Mouse (Mus musculus) embryonic facial prominence, embryonic 13.5 days (tissue): ENCODE data around the gene Hinfp. TPM values are rescaled to one million over a fixed set of nuclear protein-coding genes. Genes with fewer than 3 reads are reported as not detected.

Experiments used
- ATAC-seq: fragments of 200-750 bp; cut with Nextera tagmentation; 2 replicates; pipeline ENCODE4 v1.8.0; 2017; ENCODE audit warnings: low read depth; ENCODE audit not compliant: insufficient number of reproducible peaks, insufficient read depth, low FRiP score, low TSS enrichment
- H3K27ac ChIP-seq: fragments of 300-500 bp; sonication (generic); 2 replicates; pipeline ENCODE4 v1.5.1; 2015; ENCODE audit warnings: moderate library complexity, mild to moderate bottlenecking, inconsistent platforms
- H3K27me3 ChIP-seq: fragments of 300-500 bp; sonication (generic); 2 replicates; pipeline ENCODE4 v1.6.1; 2015; ENCODE audit warnings: mild to moderate bottlenecking, inconsistent platforms
- H3K36me3 ChIP-seq: fragments of 300-500 bp; sonication (generic); 2 replicates; pipeline ENCODE4 v1.6.1; 2015; ENCODE audit warnings: mild to moderate bottlenecking, inconsistent platforms
- H3K4me1 ChIP-seq: fragments of 300-500 bp; sonication (generic); 2 replicates; pipeline ENCODE4 v1.6.1; 2015; ENCODE audit warnings: inconsistent platforms
- H3K4me2 ChIP-seq: fragments of 300-500 bp; sonication (generic); 2 replicates; pipeline ENCODE4 v1.6.1; 2015; ENCODE audit warnings: moderate library complexity, mild to moderate bottlenecking, inconsistent platforms
- H3K4me3 ChIP-seq: fragments of 300-500 bp; sonication (generic); 2 replicates; pipeline ENCODE4 v1.5.1; 2015; ENCODE audit warnings: mild to moderate bottlenecking, inconsistent platforms
- H3K9ac ChIP-seq: fragments of 300-500 bp; sonication (generic); 2 replicates; pipeline ENCODE4 v1.6.1; 2015; ENCODE audit warnings: mild to moderate bottlenecking, inconsistent platforms
- H3K9me3 ChIP-seq: fragments of 300-500 bp; sonication (generic); 2 replicates; pipeline ENCODE4 v1.6.1; 2016; ENCODE audit warnings: inconsistent platforms
- WGBS: fragments of 180-500 bp; shearing (Covaris S2); methylation state at CpG from one replicate; pipeline ENCODE4 v1.1.7; 2015; ENCODE audit warnings: mixed read lengths; 5-methylcytosine and 5-hydroxymethylcytosine counted together
- polyA plus RNA-seq: library from polyadenylated mRNA; unstranded; fragments of >200 nt; fragmentation: Nextera tagmentation; extraction: Ambion mirVana; gene quantifications from 2 replicates; pipeline ENCODE4 v1.2.1, GENCODE M21; 2015

Hinfp gene
- polyA plus RNA-seq, 1 experiment from 2014 or later, result 30.6 TPM

- Histone ChIP-seq H3K9ac (peak overlapping the region; percentile 88), H3K27me3 (no peaks in the 10 kb centered on the region), H3K27ac (peak overlapping the region; percentile 45; the same call in 1 of the 2 replicates), H3K4me1 (peaks cover 27% of the 10 kb centered on the region), H3K36me3 (peaks cover 25% of the 10 kb centered on the region), H3K4me3 (peak overlapping the region; percentile 84), H3K4me2 (peak overlapping the region; percentile 94), H3K9me3 (no peaks in the 10 kb centered on the region)
- under 1% methylated on average over 36 of the region's 37 CpGs for WGBS
- ATAC-seq, result no peak
Measured at GRCm38 (mm10) chr9:44319105-44319886, 13.8 kb upstream of the Hinfp start.

DNA sequence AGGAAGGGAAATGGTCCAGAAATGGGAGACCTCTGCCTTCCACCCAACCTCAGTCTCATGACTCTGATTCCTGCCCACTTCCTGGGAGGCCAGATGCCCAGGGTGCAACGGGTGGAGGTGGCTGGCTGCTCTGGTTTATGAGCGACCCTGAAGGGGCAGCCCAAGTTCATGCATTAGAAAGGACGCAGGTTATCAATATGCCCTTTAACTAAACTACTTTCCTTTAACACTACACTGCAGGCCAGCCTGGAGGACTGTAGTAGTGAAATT, 13.3 kb upstream of the Hinfp start:
- peaks cover 31% of the 10 kb centered on the region for H3K36me3 ChIP-seq
- no peaks in the 10 kb centered on the region for H3K9me3 ChIP-seq
- no peak for ATAC-seq
- peaks cover 27% of the 10 kb centered on the region for H3K4me1 ChIP-seq
- no peak overlapping the region for H3K27ac ChIP-seq
- peak overlapping the region; percentile 84 for H3K4me3 ChIP-seq
- H3K9ac ChIP-seq, result peak overlapping the region; percentile 88
- peak overlapping the region; percentile 94 for H3K4me2 ChIP-seq
- WGBS, result 23% methylated on average over 3 of the region's 3 CpGs
- no peaks in the 10 kb centered on the region for H3K27me3 ChIP-seq

- Histone ChIP-seq H3K27ac (no peak overlapping the region), H3K9me3 (no peaks in the 10 kb centered on the region), H3K4me1 (peaks cover 27% of the 10 kb centered on the region), H3K4me2 (peak overlapping the region; percentile 94), H3K27me3 (no peaks in the 10 kb centered on the region), H3K36me3 (peaks cover 36% of the 10 kb centered on the region), H3K9ac (peak overlapping the region; percentile 88), H3K4me3 (peak overlapping the region; percentile 84)
- WGBS, result 66% methylated on average over 5 of the region's 5 CpGs
- ATAC-seq, result no peak
Measured at GRCm38 (mm10) chr9:44318076-44318825, 12.8 kb upstream of the Hinfp start.

- 73% methylated on average over 4 of the region's 4 CpGs for WGBS
- H3K4me2 ChIP-seq, result 0 out of 2 replicates have a peak overlapping the region, but pooled peaks have one; percentile 94
Measured at GRCm38 (mm10) chr9:44317452-44317851, 12.0 kb upstream of the Hinfp start.

GRCm38 (mm10) chr9:44314910-44315309, 9.4 kb upstream of the Hinfp start:
- 95% methylated on average over 18 of the region's 18 CpGs for WGBS
- Histone ChIP-seq H3K9me3 (no peaks in the 10 kb centered on the region), H3K9ac (no peak overlapping the region), H3K4me1 (peaks cover 29% of the 10 kb centered on the region), H3K4me2 (no peak overlapping the region), H3K27ac (no peak overlapping the region), H3K27me3 (peaks cover 7% of the 10 kb centered on the region; the same call in 1 of the 2 replicates), H3K4me3 (no peak overlapping the region), H3K36me3 (peaks cover 55% of the 10 kb centered on the region)
- no peak for ATAC-seq

More at GRCm38 (mm10) chr9:44317452-44317851, 12.0 kb upstream of the Hinfp start:
- Histone ChIP-seq H3K4me1 (peaks cover 27% of the 10 kb centered on the region), H3K27me3 (no peaks in the 10 kb centered on the region), H3K36me3 (peaks cover 44% of the 10 kb centered on the region), H3K27ac (no peak overlapping the region), H3K9me3 (no peaks in the 10 kb centered on the region), H3K4me3 (no peak overlapping the region), H3K9ac (no peak overlapping the region)
- ATAC-seq, result no peak

- Histone ChIP-seq H3K27me3 (peaks cover 7% of the 10 kb centered on the region; the same call in 1 of the 2 replicates), H3K4me2 (no peak overlapping the region), H3K27ac (no peak overlapping the region), H3K9ac (no peak overlapping the region), H3K4me1 (peaks cover 26% of the 10 kb centered on the region), H3K36me3 (peaks cover 55% of the 10 kb centered on the region), H3K9me3 (no peaks in the 10 kb centered on the region), H3K4me3 (no peak overlapping the region)
- ATAC-seq, result no peak
- WGBS, result 79% methylated on average over 4 of the region's 4 CpGs
Measured at GRCm38 (mm10) chr9:44314257-44314547, 8.7 kb upstream of the Hinfp start.

GRCm38 (mm10) chr9:44313476-44314256, 8.2 kb upstream of the Hinfp start:
- H3K27ac ChIP-seq, result no peak overlapping the region
- H3K27me3 ChIP-seq, result peaks cover 7% of the 10 kb centered on the region; the same call in 1 of the 2 replicates
- no peaks in the 10 kb centered on the region for H3K9me3 ChIP-seq
- ATAC-seq, result no peak
- H3K4me3 ChIP-seq, result no peak overlapping the region
- 84% methylated on average over 19 of the region's 19 CpGs for WGBS
- H3K9ac ChIP-seq, result no peak overlapping the region
- H3K4me1 ChIP-seq, result peaks cover 21% of the 10 kb centered on the region
- H3K36me3 ChIP-seq, result peaks cover 55% of the 10 kb centered on the region
- no peak overlapping the region for H3K4me2 ChIP-seq

- ATAC-seq, result no peak
- peaks cover 9% of the 10 kb centered on the region; the same call in 1 of the 2 replicates for H3K4me1 ChIP-seq
- H3K36me3 ChIP-seq, result peaks cover 50% of the 10 kb centered on the region
- peak overlapping the region; percentile 61 for H3K9ac ChIP-seq
- H3K27ac ChIP-seq, result no peak overlapping the region; the same call in 1 of the 2 replicates
- WGBS, result 14% methylated on average over 27 of the region's 27 CpGs
- H3K4me2 ChIP-seq, result peak overlapping the region; percentile 31
- no peak overlapping the region for H3K4me3 ChIP-seq
- H3K27me3 ChIP-seq, result peaks cover 7% of the 10 kb centered on the region; the same call in 1 of the 2 replicates
- H3K9me3 ChIP-seq, result no peaks in the 10 kb centered on the region
Measured at GRCm38 (mm10) chr9:44311136-44312134, 6.0 kb upstream of the Hinfp start.

GRCm38 (mm10) chr9:44310750-44311135, 5.3 kb upstream of the Hinfp start:
- Histone ChIP-seq H3K4me1 (peaks cover 9% of the 10 kb centered on the region; the same call in 1 of the 2 replicates), H3K9ac (peak overlapping the region; percentile 61; the same call in 1 of the 2 replicates), H3K27ac (no peak overlapping the region; the same call in 1 of the 2 replicates), H3K4me2 (peak overlapping the region; percentile 31), H3K4me3 (no peak overlapping the region), H3K9me3 (no peaks in the 10 kb centered on the region), H3K36me3 (peaks cover 43% of the 10 kb centered on the region), H3K27me3 (peaks cover 7% of the 10 kb centered on the region; the same call in 1 of the 2 replicates)
- WGBS, result 30% methylated on average over 10 of the region's 10 CpGs
- no peak for ATAC-seq

DNA sequence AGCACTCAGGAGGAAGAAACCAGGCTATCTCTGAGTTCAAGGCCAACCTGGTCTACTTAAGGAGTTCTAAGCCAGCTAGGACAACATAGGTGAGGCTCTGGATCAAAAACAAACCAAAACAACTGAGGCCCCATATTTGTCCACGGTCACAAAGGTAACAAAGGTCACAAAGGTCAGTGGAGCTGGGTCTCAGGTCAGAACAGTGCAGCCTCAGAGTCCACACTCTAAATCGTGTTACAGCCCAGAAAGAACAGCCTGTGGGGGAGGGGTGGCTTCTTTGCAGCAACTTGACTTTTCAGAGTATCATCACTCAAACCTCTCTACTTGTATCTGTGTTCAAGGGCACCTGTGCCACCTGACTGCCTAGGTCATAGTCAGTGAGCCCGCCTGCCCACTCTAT, 4.3 kb upstream of the Hinfp start:
- no peaks in the 10 kb centered on the region for H3K9me3 ChIP-seq
- no peak overlapping the region for H3K4me2 ChIP-seq
- H3K27ac ChIP-seq, result no peak overlapping the region
- H3K27me3 ChIP-seq, result peaks cover 7% of the 10 kb centered on the region; the same call in 1 of the 2 replicates
- 49% methylated on average over 3 of the region's 3 CpGs for WGBS
- H3K36me3 ChIP-seq, result peaks cover 33% of the 10 kb centered on the region
- H3K9ac ChIP-seq, result no peak overlapping the region
- no peak overlapping the region for H3K4me3 ChIP-seq
- H3K4me1 ChIP-seq, result peaks cover 11% of the 10 kb centered on the region
- ATAC-seq, result no peak
